Mouse (Mus musculus): ENCODE measurements around the gene Orai3.

Gene Orai3

GRCm38 (mm10) chr7:127799211-127799610 lies 29.6 kb downstream of the Orai3 start:
- no peak for DNase-seq (ENCODE audit: low read depth, low spot score)

GRCm38 (mm10) chr7:127799738-127800137 lies 30.1 kb downstream of the Orai3 start:
- no peak for DNase-seq (ENCODE audit: low read depth, low spot score)

- peak; percentile 92 for DNase-seq (ENCODE audit: low read depth, low spot score)
These were observed 30.9 kb downstream of the Orai3 start, which contains the start of gene Hsd3b7 for GRCm38 (mm10) chr7:127800435-127801009. Gene Hsd3b7 (plus strand): TSS chr7:127800604.

GRCm38 (mm10) chr7:127801010-127801621 lies 31.5 kb downstream of the Orai3 start:
- no peak for DNase-seq (ENCODE audit: low read depth, low spot score)

GRCm38 (mm10) chr7:127802313-127802712 lies 32.7 kb downstream of the Orai3 start:
- DNase-seq (ENCODE audit: low read depth, low spot score), result no peak

- no peak for DNase-seq (ENCODE audit: low read depth, low spot score)
These were observed 39.2 kb downstream of the Orai3 start for GRCm38 (mm10) chr7:127808821-127809220.

- no peak for DNase-seq (ENCODE audit: low read depth, low spot score)
These were observed 40.2 kb downstream of the Orai3 start for GRCm38 (mm10) chr7:127809846-127810245.

GRCm38 (mm10) chr7:127810650-127811049 lies 41.0 kb downstream of the Orai3 start:
- no peak for DNase-seq (ENCODE audit: low read depth, low spot score)

GRCm38 (mm10) chr7:127811240-127811639 lies 41.6 kb downstream of the Orai3 start:
- no peak for DNase-seq (ENCODE audit: low read depth, low spot score)

GRCm38 (mm10) chr7:127812292-127812691 lies 42.7 kb downstream of the Orai3 start:
- no peak for DNase-seq (ENCODE audit: low read depth, low spot score)

- no peak for DNase-seq (ENCODE audit: low read depth, low spot score)
These were observed 44.2 kb downstream of the Orai3 start for GRCm38 (mm10) chr7:127813821-127814220.

- no peak for DNase-seq (ENCODE audit: low read depth, low spot score)
These were observed 44.8 kb downstream of the Orai3 start for GRCm38 (mm10) chr7:127814241-127814921.

GRCm38 (mm10) chr7:127815116-127815665 lies 45.6 kb downstream of the Orai3 start:
- DNase-seq (ENCODE audit: low read depth, low spot score), result no peak

GRCm38 (mm10) chr7:127815954-127816821 lies 46.6 kb downstream of the Orai3 start:
- no peak for DNase-seq (ENCODE audit: low read depth, low spot score)

- DNase-seq (ENCODE audit: low read depth, low spot score), result no peak
These were observed 47.4 kb downstream of the Orai3 start for GRCm38 (mm10) chr7:127817053-127817452.

- no peak for DNase-seq (ENCODE audit: low read depth, low spot score)
These were observed 48.2 kb downstream of the Orai3 start for GRCm38 (mm10) chr7:127817776-127818175.

- no peak for DNase-seq (ENCODE audit: low read depth, low spot score)
These were observed 51.4 kb downstream of the Orai3 start for GRCm38 (mm10) chr7:127820836-127821509.

GRCm38 (mm10) chr7:127822494-127822893 lies 52.9 kb downstream of the Orai3 start:
- DNase-seq (ENCODE audit: low read depth, low spot score), result no peak

- no peak for DNase-seq (ENCODE audit: low read depth, low spot score)
These were observed 53.9 kb downstream of the Orai3 start for GRCm38 (mm10) chr7:127823236-127824171.
